Mouse (Mus musculus): ENCODE results near the gene Vamp9.

The Vamp9 gene

DNA sequence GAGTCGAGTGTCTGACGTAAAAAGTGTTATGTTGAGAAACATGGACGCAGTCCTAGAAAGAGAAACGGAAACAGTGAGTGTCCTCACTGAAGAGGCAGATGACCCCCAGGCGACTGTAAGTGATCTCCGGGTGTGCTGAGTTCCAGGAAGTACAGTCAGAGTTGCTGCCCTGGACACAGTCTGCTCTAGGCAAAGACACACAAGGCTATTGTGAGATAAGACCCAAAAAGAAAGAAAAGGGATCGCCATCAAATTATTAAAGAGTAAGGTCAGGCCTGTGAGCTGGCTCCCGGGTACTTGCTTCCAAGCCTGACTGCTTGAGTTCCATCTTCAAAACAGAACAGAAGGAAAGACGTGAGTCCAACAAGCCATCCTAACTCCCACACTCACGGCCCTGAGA, 35.2 kb downstream of the Vamp9 start:
- in situ Hi-C loops (cut with MseI, MboI): no loop called here

DNA sequence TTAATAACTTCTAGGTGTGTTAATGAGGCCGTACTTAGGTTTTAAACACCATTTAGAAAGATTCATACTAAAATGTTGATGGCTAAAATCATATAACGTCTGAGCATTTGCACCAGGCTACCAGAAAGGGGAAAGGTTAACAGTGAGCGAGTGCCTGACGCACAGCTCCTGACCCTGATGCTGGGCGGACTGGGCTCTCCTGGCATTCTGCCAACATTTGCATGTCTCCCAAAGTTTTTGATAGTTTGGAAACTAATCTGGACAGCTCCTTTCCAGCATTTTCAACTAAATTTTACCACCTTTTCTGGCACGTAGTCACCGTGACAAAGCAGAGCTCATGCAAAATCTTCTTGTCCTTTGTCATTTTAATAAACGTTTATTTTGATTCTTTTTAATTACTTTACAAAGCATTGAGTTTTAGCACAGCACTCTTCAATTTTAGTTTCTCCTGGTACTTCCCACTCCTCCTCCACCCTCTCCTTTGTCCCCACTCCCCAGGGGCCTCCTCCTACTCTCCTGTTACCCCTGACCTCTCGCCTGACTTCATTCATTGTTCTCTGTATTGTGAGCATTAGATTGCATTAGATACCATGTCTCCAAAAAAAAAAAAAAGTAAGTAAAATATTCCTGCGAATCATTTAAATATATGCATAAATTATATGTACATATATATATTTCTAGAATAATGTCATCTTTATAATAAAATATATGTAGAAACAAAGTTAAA, 35.9 kb downstream of the Vamp9 start:
- in situ Hi-C loops (cut with MseI, MboI): no loop called here

DNA sequence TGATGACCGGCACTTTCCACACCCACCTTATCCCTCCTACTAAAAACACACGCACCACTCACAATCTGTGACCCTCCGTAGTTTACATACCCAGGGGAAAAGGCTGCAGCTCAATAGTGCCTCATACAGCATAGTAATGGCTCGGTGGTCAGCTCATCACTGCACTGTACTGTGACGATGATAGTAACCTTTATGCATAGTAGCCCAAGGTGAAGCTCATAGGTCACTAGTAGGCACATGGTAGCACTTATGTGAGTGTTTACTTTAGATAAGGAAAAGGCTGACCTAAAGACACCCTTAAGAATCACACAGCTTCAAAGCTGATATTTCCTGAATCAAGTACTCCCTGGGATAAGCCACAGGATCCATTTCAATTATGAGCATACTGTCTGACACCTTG, 46.5 kb downstream of the Vamp9 start:
- in situ Hi-C loops (cut with MseI, MboI): no loop called here

DNA sequence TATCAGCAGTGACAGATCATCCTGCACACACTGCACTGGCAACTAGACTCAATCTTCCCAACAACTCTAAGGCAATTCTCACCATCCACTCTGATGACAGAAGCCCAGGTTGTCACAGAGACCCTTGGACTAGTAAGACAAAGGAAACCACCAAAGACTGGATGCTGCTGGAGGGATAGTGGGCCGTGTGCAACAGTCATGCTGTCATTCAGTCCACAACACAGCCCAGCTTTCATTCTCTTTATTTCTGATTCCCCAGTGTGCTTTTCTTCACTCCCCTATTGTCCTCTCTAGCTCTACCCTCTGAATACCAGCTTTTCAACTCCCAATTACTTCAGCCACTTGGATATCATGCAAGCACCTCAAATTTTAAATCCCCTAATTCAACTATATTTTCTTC, 47.8 kb downstream of the Vamp9 start:
- in situ Hi-C loops (cut with MseI, MboI): no loop called here

DNA sequence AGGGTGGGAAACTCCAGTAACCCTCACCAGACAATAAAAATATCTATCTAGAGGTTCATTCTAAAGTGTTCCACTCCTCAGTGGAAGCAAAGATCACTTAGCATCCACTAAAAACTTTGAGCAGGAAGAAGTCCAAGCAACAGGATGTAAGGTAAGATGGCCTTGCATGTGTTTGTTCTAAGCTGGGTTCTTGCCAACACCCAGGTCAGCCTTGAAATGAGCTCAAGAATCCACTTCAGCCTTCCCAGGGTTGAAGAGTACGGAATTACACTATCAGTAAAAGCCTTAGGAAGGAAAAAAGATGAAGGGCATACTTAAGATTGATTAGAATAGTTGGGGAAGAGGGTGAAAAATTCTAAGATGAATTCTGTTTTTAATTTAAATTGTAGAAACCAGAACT, 52.6 kb downstream of the Vamp9 start:
- in situ Hi-C loops (cut with MseI, MboI): no loop called here

DNA sequence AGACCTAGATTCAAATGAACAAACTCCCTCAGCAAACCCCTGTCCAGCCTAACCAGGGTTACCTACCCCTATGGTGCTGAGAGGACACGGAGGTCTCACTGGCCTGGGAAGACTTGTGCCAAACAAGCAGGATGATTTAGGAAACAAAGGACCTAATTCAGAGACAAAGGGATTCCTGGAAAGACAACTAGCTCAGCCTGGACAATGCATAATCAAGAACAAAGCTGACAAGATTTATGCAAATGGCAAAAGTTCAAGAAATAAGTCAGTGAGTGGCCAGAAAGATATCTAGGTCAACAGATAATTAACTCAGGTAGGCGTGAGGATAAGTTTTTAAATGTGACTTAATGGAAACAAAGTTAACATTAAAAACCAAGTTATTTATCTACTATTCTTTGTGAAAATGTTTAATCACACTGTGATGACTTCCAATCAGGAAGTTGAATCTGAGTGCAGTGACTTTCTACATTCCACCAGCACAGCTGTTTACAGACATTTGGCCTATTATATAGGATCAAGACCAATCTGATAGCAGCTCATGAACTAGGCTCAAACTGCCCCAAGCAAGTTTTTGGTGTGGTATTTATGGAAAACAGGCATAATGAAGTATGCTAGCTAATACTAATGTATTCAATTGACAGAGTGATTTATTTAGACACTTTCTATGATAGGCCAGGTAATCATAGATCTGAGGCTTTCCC, 53.3 kb downstream of the Vamp9 start:
- in situ Hi-C loops (cut with MseI, MboI): no loop called here

DNA sequence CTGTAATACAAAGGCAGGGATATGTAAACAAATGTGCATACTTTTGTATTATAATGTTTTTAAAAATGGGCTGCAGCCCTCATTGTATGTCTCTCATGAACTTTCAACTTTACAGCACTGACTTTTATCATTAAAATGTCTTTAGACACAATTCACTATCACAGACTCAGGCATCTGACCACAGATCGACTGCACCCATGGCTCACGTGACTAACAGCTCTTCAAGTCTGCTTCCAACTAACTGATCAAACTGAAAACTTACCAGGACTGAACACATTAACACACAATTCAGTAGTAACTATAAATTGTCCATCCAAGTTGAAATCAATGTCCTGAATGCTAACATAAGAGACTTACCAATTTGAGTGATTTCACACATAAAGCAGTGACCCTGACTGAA, 53.9 kb downstream of the Vamp9 start:
- in situ Hi-C loops (cut with MseI, MboI): no loop called here

DNA sequence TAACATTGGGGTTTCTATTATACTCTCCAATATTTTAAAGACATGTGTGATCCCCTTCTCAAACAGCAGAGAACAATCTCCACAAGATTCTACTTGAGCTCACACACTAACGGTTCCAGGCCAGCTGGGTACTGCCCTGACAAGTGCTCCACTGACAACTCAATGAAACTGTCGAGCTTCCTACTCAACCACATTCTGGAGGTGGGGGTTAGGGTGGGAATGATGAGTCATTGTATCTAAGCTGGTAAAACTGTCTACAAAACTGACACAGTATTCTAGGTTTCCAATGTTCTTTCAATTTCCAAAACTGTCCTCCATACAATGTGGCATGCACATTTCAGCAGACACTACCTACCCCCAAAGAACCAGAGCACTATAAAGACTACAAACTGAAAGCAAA, 67.9 kb downstream of the Vamp9 start:
- in situ Hi-C loops (cut with MseI, MboI): no loop called here

DNA sequence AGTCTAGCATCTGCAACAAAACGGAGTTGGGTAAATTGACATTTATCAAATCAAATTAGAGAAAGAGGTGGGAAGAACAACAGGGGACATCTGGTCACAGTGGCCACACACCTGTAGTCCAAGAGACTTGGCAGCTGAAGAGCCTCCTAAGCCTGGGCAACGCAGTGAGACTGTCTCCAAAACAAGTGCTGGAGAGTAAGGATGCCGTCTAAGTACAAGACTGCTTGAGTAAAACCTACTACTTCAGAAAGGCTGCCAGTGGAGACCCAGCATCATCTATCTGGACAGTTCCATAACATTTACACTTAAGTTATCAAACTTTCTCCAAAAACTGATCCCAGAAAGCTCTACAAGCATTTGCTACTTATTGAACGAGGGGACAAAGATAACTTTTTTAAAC, 69.0 kb downstream of the Vamp9 start:
- in situ Hi-C loops (cut with MseI, MboI): no loop called here

DNA sequence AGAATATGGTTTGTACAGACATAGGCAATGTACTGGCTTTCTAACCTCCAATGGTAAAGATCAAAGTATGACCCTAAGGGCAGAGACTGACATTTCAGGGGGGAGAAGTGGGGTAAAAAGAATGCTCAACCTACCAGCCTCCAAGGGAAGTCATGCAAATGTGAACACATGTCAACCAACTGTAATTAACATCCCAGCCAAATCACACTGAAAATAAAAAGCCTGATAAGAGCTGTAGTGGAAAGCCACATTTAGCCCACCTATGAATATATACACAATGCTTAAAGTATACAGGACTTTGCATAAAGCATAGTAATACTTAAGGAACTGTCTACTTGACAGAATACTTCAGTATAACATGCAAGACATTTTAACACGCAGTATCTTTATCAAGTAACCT, 69.7 kb downstream of the Vamp9 start:
- in situ Hi-C loops (cut with MseI, MboI): no loop called here

DNA sequence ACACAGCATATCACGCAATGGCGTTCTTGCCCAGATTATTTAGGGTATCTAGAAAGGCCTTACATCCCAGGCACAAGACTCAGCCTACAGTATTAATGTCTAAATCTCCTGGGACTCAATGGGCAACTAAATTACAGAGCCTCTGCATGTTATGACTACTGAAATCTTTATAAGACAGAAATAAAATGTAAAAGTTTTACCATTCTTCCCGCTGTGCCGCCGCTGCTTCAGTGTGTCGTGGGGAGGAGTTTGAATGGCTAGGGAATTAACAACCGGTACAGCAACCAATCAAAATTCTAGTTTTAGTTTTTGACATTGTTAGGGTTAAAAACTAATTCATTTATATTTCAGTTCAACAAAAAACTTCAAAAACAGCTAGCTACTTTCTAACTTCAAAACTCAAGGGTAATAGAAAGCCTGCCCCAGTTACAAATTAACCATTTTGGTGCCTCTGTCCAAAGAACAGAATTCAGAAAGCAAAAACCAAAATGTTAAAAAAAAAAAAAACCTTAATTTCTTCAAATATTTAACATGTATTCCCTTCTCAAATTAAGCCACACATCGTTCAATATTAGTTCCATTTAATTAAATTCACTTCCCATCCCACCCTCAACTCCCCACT, 70.4 kb downstream of the Vamp9 start:
- in situ Hi-C loops (cut with MseI, MboI): no loop called here

DNA sequence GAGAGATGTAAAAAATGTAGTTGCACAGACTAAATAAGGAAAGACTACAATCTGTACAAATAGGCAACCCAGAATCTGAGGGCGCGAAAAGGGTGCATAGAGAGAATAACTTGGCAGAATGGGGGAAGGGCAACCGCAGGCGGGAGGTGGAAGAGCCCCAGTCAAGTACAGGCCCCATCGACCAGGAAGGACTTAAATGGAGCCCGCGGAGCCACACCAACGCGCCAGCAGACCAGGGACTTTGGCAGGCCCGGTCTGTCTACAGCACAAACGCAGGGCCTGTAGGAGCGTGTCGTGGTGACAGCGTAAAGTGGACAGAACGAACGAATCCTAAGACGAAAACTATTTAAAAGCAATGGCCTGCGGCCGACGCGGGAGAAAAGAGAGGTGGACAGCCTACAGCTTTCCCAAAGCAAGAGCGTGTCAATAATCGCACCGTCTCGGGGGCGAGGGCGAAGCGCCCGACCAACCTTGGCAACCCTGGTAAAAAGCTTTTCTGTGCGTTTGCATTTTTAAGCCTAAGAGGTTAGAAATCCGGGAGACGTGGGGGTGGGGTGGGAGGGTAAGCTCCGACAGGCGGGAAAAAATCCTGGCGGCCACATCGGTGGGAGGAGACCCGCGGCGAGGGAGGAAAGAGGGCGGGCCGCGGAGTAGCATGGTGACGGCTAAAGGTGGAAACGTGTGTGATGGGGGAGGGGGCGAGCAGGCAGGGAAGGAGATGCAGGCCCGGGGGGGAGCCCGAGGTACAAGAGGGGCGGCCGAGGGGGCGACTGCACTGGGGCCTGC, 71.7 kb downstream of the Vamp9 start:
- in situ Hi-C loops (cut with MseI, MboI): no loop called here

DNA sequence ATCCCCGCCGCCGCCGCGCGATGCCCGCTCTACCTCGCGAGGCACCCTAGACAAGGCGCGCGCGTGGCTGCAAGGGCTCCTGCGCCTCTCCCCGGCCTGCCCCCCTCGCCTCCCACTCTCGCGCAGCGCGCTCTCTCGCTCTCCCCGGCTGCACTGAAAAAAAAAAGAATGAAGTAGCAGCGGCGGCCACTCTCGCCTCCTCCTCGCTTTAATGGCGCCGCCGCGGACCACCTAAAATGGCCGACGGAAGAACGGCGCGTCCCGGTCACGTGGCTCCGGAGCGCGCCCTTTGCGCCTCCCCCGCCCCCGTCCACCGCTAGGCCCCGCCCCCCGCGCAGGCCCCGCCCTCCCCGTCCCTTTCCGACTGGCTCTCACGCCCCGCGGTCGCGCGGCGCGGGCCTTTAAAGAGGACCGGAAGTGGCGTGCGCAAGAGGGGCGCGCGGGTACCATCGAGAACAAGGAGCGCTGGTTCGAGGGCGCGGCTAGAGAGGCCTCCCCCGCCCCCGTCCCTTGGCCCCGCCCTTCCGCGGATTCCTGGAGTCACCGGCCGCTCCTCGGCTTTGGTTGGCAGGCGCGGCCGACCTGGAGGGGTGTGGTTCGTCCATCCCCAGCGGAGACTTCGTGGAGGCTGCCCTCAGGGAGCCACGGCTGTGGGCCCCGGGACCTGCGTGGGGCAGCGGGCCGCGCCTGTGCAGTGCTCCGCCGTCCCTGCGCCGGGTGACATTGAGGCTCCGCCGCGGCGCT, 72.8 kb downstream of the Vamp9 start, which contains the start of the genes Hnrnpd and 4930524J08Rik:
Gene Hnrnpd, minus strand, starts transcription at position 240 of the 744 bp plus-strand sequence.
Gene 4930524J08Rik, plus strand, starts transcription at position 363 of the 744 bp plus-strand sequence.
- in situ Hi-C loops (cut with MseI, MboI): no loop called here

DNA sequence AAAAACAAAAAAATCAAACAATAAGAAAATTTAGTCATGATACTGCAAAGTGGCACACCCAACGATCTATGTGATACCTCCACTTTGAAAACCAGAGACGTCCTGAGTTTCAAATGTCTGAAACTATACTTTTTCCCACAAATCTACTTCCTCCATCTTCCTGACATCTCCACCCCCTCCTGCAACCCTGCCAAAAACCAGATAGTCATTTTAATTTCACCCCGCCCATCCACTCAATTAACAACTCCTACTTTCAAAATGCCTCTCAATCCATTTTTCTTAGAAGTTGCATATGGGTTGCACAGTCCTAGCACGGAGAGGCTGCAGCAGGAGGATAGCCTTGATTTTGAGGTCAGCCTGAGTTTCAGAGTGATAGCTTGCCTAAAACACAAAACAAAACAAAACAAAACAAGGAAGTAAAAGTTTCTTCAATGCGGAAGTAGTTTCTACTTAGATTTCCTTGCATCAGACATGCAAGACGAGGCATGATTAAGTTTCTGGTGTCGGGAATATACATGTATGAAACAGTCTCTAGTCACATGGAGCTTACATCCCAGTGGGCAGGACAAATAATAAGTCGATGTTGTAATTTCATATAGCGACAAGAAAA, 77.5 kb downstream of the Vamp9 start:
- in situ Hi-C loops (cut with MseI, MboI): no loop called here

DNA sequence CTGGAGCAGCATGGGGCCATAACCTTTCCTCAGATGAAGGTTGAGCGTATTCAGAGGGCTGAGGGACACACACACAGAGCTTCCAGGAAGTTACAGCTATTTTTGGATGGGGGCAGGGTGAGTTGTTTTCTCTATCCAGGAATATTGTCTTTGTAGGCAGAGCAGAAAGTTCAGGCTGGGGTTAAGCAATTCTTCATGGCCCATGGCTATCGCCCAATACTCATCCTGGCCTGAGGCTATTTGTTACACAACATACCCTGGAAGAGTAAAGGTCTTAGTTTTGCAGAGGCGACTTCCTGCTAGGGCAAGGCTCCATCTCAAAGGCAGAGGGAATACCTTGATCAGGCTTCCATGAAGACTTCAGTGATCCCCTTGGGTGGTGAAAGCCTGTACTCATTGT, 88.1 kb downstream of the Vamp9 start:
- in situ Hi-C loops (cut with MseI, MboI): no loop called here

DNA sequence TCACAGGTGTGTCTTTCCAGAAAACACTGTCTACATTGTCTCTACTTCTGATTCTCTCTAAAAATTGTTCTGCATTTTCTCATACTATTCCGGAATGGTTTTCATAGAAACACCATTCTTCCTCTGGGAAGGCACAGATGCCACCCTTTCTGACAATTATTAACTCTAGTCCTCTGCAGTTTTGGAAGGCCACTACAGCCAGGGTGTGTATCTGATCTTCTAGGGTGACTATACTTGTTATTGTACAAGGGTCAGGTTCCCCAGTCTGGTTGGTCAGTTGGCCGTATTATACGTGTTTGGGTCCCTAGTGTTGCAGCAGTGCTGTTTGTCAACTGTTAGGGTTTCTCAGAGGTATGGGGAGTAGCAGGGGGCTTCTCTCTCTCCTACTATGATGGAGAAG, 88.6 kb downstream of the Vamp9 start:
- in situ Hi-C loops (cut with MseI, MboI): no loop called here

DNA sequence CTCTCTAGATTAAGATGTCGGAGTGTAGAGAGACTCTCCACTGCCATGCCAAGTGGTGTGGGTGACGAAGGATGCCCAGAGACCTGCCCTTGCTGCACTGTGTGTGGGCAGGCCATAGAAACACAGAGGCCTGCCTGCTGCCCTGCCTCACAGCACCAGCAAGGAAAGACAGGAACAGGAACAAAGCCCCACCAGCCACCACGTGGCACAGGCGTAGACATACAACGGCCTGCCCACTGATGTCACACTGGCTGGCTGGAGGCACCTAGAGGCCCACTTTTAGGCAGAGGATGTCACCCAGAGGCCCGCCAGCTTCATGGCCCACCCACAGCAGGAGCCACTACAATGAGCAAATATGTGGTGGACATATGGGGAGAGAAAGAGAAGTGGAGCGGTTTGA, 94.0 kb downstream of the Vamp9 start:
- in situ Hi-C loops (cut with MseI, MboI): no loop called here

DNA sequence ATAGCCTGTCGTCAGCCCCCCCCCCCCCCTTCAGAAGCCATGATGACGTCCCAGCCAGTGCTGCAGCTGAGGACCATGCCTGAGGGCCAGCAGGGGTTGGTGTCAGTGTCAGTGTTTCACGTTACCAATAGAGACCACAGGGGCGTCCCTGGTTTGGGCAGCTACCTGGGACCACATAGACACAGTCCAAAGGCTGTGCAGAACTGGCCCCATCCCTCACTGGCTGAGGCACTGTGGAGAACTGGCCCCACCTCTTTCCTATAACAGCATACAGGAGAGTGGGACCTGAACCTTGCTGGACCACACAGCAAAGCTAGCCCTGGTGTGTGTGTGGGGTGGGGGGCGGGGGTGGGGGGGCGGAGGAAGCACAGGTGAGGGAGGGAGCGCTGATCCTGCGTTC, 94.4 kb downstream of the Vamp9 start:
- in situ Hi-C loops (cut with MseI, MboI): no loop called here
